In the genomic region with DNA sequence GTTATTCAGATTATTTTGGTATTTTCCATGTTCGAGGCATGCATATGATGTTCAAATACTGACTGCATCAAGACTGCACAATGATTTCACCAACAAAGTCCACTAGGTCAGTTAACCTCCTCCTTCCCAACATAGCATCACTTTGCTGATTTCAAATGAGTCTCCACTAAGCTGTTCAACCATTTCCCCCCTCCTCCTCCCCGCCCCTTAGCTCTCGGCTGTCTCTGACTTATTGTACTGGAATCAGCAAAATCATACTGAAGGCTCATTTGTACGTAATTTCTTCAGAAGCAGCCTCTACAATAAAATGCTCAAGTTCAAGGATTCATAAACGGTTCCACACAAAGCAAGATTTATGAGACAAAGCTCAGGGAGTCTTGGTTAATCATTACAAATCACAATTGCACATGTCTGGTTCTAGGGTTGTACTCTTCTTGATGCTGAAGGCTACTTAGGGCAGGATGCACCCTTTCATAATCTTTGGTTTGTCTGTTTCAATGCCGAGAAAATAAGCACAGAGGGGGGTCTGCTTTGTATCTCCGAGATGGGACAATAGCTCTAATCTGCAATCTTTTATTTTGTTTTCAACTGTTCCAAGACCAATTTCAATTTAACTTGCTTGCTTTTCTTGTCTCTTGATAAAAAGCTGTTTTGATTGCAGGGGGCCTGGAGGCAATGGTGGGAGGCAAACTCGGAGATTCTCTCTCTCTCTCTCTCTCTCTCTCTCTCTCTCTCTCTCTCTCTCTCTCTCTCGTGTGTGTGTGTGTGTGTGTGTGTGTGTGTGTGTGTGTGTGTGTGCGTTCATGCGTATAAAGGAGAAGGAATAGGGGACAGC, we compare ENCODE assay signal across 11 mouse cellular contexts.
DNase-seq lines count a peak whose midpoint lies in the region; ATAC-seq and TF ChIP-seq lines count a peak whose summit lies in the region.
"Had no signal": no experiment of that assay in that cellular context is flagged by ENCODE, and none has a peak within 500 bp of the region (broad histone marks: within the 10 kb centered on the region; RNA-seq: fewer than 3 reads in every experiment).

No protein-coding gene starts in this region.

- H3K27ac ChIP-seq in kidney, embryonic 16.5 days (ENCODE audit: low read length), result no peak overlapping the region
- H3K27ac ChIP-seq in hindbrain, embryonic 14.5 days, result peak overlapping the region; percentile 58
- no peak overlapping the region; the same call in 1 of the 2 replicates for H3K27ac ChIP-seq in midbrain, postnatal 0 days (ENCODE audit: low read depth, low read length)
- H3K27ac ChIP-seq: limb, embryonic 13.5 days had no signal

- H3K4me3 ChIP-seq in kidney, embryonic 16.5 days (ENCODE audit: low read length), result no peak overlapping the region
- H3K4me3 ChIP-seq in hindbrain, embryonic 14.5 days (replicated peaks; ENCODE audit: low read length), result no peak overlapping the region
- no peak overlapping the region for H3K4me3 ChIP-seq in midbrain, postnatal 0 days (ENCODE audit: low read depth, low read length)
- H3K4me3 ChIP-seq: erythroblast, embryonic 14.5 days; limb, embryonic 13.5 days had no signal

- no peaks in the 10 kb centered on the region for H3K36me3 ChIP-seq in kidney, embryonic 16.5 days (ENCODE audit: insufficient read depth, low read length)
- H3K36me3 ChIP-seq in hindbrain, embryonic 14.5 days (replicated peaks; ENCODE audit: control insufficient read depth, insufficient read depth), result no peaks in the 10 kb centered on the region
- no peaks in the 10 kb centered on the region for H3K36me3 ChIP-seq in midbrain, postnatal 0 days (ENCODE audit: insufficient read depth, low read length)
- H3K36me3 ChIP-seq: G1E; limb, embryonic 13.5 days had no signal

- peak; percentile 49; the same call in 1 of the 2 replicates for ATAC-seq in kidney, embryonic 16.5 days (ENCODE audit: low FRiP score, low TSS enrichment)
- ATAC-seq in hindbrain, embryonic 14.5 days (ENCODE audit: low FRiP score), result no peak
- ATAC-seq in midbrain, postnatal 0 days (ENCODE audit: low FRiP score), result no peak

- DNase-seq in kidney, postnatal 25 days, result no peak
- peak; percentile 44 to 56 for DNase-seq in cerebellum, postnatal 10 days
- DNase-seq in hindbrain, embryonic 14.5 days (ENCODE audit: low spot score), result peak; percentile 43
- peak; percentile 13 for DNase-seq in midbrain, postnatal 0 days (ENCODE audit: low spot score)
- DNase-seq in spleen, postnatal 36 days (ENCODE audit: low spot score in 2 of 2), result no peak
- no peak for DNase-seq in gastrocnemius, postnatal 10 days
- no peak for DNase-seq in layer of hippocampus, postnatal 36 days

- no peak overlapping the region; the same call in 1 of the 2 replicates for H3K4me2 ChIP-seq in kidney, embryonic 16.5 days (replicated peaks; ENCODE audit: low read depth, low read length)
- no peak overlapping the region for H3K4me2 ChIP-seq in hindbrain, embryonic 14.5 days (replicated peaks)
- H3K4me2 ChIP-seq in midbrain, postnatal 0 days (ENCODE audit: low read depth, low read length, poor library complexity, severe bottlenecking), result no peak overlapping the region
- H3K4me2 ChIP-seq: limb, embryonic 13.5 days had no signal

- TF ChIP-seq CTCF in midbrain, postnatal 0 days (IDR thresholded peaks at IDR 0.05), result no peak

- 46% methylated on average over 10 of the region's 11 CpGs for WGBS in kidney, embryonic 16.5 days
- WGBS in hindbrain, embryonic 14.5 days, result 42% methylated on average over 10 of the region's 11 CpGs
- WGBS in midbrain, postnatal 0 days, result 25% methylated on average over 11 of the region's 11 CpGs

- no peaks in the 10 kb centered on the region for H3K9me3 ChIP-seq in kidney, embryonic 16.5 days (ENCODE audit: low read length)
- H3K9me3 ChIP-seq in hindbrain, embryonic 14.5 days (ENCODE audit: control insufficient read depth, low read length), result no peaks in the 10 kb centered on the region
- no peaks in the 10 kb centered on the region for H3K9me3 ChIP-seq in midbrain, postnatal 0 days (ENCODE audit: low read length)
- H3K9me3 ChIP-seq: limb, embryonic 13.5 days had no signal

- H3K4me1 ChIP-seq in kidney, embryonic 16.5 days (ENCODE audit: insufficient read depth, low read length), result peaks cover 11% of the 10 kb centered on the region
- peaks cover 21% of the 10 kb centered on the region for H3K4me1 ChIP-seq in hindbrain, embryonic 14.5 days (replicated peaks; ENCODE audit: control insufficient read depth, insufficient read depth, low read length)
- H3K4me1 ChIP-seq in midbrain, postnatal 0 days (ENCODE audit: insufficient read depth, low read length), result no peaks in the 10 kb centered on the region; the same call in 1 of the 2 replicates
- H3K4me1 ChIP-seq: limb, embryonic 13.5 days had no signal

- no peak overlapping the region for H3K9ac ChIP-seq in kidney, embryonic 16.5 days (replicated peaks; ENCODE audit: low read length)
- H3K9ac ChIP-seq in hindbrain, embryonic 14.5 days, result no peak overlapping the region
- H3K9ac ChIP-seq in midbrain, postnatal 0 days (replicated peaks; ENCODE audit: low read length, poor library complexity, severe bottlenecking), result no peak overlapping the region
- H3K9ac ChIP-seq: limb, embryonic 13.5 days had no signal

- H3K27me3 ChIP-seq in kidney, embryonic 16.5 days (ENCODE audit: insufficient read depth, low read length), result no peaks in the 10 kb centered on the region
- no peaks in the 10 kb centered on the region for H3K27me3 ChIP-seq in hindbrain, embryonic 14.5 days (ENCODE audit: control insufficient read depth, insufficient read depth, low read length)
- H3K27me3 ChIP-seq in midbrain, postnatal 0 days (ENCODE audit: insufficient read depth, low read length), result no peaks in the 10 kb centered on the region
- H3K27me3 ChIP-seq: limb, embryonic 13.5 days had no signal

Comparison
In these comparisons a context has a peak if more than half of its experiments do, and no peak if none do; other contexts are left out.
1. DNase-seq: peak in cerebellum, postnatal 10 days (2 of 2), hindbrain, embryonic 14.5 days (single experiment) and midbrain, postnatal 0 days (single experiment); none in kidney, postnatal 25 days (0 of 2), spleen, postnatal 36 days (0 of 2), gastrocnemius, postnatal 10 days (single experiment) and layer of hippocampus, postnatal 36 days (0 of 2).